Mouse (Mus musculus): ENCODE results near the gene Tnrc6b.
A peak's percentile ranks its signal among the peaks of the same experiment; 100 is the strongest.

Tnrc6b gene

GRCm38 (mm10) chr15:80710608-80711363 lies at the start of gene Tnrc6b:
Tnrc6b (plus strand) TSS chr15:80711313.
- DNase-seq = peak; percentile 98

GRCm38 (mm10) chr15:80664444-80664843 lies 46.7 kb upstream of the Tnrc6b start:
- no peak for DNase-seq

DNA sequence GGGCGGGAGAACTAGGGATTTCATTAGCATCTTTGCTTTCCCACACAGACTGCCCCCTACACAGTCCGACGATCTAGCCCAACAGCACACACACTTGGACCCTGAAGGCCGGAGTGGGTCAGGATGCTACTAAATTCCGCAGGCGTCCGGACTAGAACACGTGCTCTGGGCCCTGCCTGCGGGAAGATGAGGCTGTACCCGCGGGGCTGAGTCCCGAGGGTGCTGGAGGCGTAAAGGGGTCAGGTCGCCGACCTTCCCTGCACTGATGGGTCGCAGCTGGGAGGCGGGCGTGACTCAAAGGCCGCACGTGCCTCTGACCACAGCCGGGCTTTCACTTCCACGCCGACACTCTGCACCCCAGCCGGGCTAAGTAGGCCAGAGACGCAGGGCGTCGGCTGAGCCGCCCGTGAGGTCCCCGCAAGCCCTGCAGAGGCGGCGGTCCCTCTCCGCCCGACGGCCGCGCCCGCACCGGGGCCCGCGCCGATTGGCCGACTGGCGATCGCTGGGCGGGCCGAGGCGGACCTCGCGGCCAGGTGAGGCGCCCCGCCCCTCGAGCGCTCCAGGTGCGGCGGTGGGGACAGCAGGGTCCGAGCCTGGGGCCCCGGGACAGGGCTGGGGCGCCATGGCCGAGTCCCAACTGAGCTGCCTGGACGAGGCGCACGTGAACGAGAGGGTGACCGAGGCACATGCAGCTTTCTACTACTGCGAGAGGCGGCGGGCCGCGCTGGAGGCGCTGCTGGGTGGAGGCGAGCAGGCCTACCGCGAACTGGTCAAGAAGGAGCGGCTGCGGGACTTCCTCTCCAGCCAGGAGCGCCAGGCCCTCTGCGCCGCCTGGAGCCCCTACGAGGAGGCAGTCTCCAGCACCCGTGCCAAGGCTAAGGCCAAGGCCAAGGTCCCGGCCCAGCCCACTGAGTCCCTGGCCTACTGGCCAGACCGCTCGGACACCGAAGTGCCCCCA lies 39.5 kb upstream of the Tnrc6b start, which contains the start of gene Fam83f:
TSS of gene Fam83f (plus strand) at position 553 of the 958 bp plus-strand sequence.
- DNase-seq = peak; percentile 78

GRCm38 (mm10) chr15:80672810-80673209 lies 38.3 kb upstream of the Tnrc6b start:
- no peak for DNase-seq

DNA sequence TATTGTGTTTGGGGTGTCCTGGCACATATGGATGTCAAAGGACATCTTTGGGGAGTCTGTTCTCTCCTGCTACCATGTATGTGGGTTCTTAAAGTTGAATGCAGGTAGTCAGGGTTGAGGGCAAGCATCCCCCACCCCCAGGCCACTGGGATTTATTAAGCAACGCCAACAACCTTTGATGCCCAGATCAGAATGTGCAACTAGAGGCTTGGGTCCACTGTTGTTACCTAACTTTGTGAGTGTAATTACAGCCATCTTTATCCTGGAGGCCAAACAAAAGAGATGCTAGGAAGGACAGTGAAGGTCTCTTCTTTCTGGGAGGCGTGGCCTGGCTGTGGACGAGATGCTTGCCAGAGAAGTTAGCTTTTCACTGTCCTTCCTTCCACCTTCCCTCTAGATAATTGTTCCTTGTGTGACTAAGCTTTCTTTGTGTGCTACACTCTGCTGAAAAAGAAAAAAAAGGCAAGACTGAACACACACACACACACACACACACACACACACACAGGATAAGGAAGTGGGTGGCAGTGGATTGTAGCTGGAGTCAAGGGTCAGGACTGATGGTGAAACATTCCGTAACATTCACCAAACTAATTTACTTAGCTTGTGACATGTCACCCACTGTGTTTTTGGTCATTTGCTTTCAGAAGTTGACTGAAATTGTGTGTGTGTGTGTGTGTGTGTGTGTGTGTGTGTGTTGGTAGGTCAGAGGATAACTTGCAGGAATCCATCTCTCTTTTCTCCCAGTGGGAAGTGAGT lies 37.6 kb upstream of the Tnrc6b start:
- DNase-seq = no peak

- peak; percentile 5 for DNase-seq
Measured at GRCm38 (mm10) chr15:80674700-80675099, 36.4 kb upstream of the Tnrc6b start.

DNA sequence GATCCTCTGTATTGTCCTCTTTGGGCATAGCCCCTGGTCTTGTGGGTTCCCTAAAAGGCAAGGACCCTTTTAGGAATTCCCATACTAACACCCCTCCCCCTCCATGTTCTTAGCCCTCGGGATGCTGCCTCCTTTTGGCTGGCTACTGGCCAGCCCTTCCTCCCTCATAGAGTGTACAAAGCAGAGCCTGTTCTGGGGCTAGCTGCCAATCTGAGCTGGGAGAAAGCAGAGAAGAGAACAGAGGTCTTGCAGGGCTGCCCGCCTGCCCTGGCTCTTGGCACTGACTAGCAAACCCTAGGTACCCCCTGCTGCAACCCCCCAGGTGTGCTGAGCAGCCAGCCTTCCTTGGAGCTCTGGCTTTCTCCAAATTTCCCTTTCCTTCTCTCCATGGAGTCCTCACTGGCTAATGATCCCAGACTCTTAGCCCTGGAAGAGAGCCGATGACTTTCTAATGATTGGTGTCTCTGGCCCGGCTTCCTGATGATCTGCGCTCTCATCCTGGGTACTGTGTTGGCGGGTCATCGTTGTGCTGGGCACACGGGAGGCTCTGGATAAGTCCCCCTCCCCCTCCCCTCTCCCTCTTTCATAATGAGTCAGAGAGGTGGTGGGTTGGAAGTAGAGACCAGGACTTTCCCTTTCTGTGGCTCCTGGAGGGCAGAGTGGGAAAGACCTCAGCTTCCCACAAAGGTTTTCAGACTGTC lies 31.4 kb upstream of the Tnrc6b start:
- DNase-seq = peak; percentile 72

GRCm38 (mm10) chr15:80680347-80681030 lies 30.6 kb upstream of the Tnrc6b start:
- peak; percentile 65 for DNase-seq

DNA sequence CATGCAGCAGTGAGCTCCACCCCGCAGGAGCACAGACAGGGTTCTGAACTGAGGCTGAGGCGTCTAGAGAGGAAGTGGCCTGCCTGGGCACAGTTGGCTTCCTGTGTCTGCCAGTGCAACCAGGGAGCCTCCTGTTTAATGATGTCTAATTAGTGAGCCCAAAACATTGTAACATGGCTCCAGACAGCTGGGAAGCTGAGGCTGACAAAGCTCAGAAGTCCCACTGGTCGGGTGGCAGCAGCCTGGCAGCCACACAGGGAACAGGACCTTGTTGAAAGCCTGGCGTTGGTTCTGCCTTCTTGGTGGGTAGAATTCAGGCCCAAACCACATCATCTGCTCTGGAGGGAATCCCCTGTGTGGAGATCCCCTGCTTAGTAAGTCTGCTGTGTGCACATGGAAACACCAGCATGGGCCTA lies 29.6 kb upstream of the Tnrc6b start:
- no peak for DNase-seq

DNA sequence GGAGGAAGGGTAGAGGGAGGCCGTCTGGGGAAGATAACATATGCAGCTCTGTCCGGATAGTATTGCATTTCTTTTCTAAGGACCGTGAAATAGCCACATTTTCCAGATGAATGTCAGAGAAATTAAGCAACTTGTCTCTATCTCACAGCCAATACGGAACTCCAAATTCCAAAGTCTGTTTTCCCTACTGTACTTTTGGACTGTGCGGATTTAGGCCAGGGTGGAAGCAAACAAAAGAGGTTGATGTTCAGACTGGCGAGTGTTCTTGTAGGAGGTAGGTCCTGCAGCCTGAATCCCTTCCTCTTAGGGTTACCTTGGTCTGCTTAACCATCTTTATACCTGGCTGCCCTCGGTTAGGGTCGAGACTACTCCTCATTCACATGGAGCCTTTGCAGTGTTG lies 28.8 kb upstream of the Tnrc6b start:
- DNase-seq = peak; percentile 42

GRCm38 (mm10) chr15:80683151-80683550 lies 28.0 kb upstream of the Tnrc6b start:
- peak; percentile 22 for DNase-seq

DNA sequence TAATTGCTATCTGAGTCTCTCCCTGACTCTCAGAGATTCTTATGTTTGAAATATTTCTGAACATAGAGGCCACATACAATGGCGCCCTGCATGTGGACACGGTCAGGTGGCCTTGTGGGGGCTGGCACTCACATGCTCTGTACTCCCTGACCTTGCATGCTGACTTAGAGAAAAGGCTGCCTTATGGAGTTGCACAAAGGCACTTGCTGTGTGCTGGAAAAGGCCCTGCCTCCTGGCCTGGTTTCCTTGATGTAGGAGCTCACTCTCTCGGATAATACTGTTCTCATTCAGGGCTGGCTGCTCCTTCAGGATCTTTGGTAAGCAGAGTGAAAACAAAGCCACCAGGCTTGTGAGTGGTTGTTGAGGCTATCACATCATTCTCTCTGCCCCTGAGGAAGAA lies 27.1 kb upstream of the Tnrc6b start:
- peak; percentile 17 for DNase-seq

DNA sequence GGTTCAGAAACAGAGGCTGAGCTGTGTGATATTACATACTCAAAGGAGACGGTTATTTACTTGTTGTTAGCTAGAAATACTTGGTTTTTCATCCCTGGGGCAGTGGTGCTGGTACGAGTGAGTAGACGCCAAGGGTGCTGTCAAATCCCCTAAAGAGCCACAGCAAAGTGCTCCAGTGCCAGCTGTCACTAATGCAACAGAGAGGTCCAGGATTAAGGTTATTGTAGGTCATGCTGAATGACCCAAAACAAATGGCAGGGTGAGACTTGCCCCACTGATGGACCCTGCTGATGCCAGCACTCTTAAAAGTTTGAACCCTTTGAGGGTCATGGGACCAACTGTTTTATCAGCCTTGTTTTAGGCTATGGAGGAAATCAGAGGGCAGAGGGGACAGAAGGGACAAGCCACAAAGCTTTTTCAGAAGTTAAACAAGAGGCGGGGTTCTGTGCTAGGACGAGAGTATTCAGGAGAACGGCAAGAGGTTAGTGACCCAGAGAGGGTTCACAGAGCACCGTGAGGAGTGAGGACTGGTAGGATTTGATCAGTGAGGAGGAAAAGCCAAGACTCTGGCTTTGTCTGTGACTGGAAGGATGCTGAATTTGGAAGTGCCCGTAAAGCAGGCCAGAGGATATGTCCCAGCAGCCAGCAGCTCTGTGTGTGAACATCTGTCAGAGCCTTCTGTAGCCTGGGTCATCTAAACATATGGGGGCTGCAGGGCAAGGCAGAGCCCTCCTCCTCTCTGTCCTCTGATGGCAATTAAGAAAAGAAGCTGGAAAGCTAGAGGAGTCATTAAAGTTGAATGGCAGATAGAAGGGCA lies 26.1 kb upstream of the Tnrc6b start:
- DNase-seq = no peak

DNA sequence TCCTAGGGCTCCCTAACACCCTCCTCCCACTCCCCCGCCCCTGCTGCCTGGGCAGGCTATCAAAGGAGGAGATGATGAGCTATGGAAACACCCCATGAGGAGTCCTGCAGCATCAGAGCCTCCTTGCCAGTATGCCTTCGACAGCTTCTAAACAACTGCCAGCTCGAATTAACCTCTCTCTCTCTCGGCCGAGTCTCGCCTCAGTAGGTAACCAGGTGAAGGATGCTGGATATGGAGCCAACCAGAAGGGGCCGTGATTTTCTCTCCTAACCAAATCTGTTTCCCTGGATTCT lies 25.6 kb upstream of the Tnrc6b start:
- DNase-seq = no peak

DNA sequence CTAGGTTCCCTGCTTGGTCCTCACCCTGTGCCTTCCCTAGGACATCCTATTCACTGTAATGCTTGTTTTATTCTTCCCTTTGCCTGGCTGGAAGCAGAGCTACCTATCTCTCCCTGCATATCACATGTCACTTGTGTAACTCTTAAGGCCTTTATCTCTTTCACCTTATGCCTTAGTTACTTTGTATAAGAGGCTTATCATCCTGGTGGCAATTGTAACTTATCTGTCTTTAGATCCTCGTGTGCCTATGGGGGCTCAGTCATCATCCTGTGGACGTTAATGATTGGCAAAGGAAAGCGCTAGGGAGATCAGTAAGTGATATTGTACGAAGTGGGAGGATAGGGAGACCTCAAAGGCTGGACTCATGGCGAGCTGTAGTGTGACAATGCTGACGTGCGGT lies 22.6 kb upstream of the Tnrc6b start:
- no peak for DNase-seq

DNA sequence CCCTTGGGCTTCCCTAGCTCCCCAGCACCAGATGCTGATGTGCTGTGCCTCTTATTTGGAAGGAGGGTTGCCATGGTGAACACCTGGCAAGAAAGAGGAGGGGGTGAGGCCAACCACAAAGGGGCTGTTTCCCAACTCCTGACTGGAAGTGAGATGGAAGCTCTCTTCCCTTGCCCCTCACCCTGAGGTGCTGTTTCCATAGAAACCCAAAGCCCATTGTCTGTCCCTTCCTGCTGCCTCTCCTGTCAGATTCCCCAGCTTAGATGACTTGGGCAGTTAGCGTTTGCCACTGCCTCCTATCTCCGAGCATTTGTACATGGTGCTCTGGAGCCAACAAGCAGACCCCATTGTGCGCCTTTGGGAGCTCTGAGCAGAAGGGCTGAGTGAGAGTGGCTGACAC lies 17.6 kb upstream of the Tnrc6b start:
- DNase-seq = no peak

- peak; percentile 68 for DNase-seq
Measured at GRCm38 (mm10) chr15:80694125-80694910, 16.8 kb upstream of the Tnrc6b start.

DNA sequence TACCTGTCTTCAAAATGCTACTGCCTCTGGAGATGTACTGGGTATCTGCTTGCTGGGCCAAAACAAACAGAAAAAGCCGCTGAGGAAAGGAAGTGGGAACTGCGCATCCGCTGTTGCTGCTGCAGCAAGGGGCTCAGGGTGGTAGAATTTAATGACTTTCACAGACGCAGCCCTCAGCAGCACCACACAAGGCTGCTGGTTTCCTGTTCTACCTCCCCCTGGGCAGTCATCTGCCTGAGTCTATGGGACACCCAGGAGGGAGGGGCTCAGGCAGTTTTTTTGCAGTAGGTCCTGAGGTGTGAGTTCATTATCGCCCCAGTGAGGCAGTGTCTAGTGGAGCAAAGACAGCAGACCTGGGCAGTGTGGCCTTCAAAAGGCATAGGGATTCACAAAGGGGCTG lies 13.5 kb upstream of the Tnrc6b start:
- no peak for DNase-seq

DNA sequence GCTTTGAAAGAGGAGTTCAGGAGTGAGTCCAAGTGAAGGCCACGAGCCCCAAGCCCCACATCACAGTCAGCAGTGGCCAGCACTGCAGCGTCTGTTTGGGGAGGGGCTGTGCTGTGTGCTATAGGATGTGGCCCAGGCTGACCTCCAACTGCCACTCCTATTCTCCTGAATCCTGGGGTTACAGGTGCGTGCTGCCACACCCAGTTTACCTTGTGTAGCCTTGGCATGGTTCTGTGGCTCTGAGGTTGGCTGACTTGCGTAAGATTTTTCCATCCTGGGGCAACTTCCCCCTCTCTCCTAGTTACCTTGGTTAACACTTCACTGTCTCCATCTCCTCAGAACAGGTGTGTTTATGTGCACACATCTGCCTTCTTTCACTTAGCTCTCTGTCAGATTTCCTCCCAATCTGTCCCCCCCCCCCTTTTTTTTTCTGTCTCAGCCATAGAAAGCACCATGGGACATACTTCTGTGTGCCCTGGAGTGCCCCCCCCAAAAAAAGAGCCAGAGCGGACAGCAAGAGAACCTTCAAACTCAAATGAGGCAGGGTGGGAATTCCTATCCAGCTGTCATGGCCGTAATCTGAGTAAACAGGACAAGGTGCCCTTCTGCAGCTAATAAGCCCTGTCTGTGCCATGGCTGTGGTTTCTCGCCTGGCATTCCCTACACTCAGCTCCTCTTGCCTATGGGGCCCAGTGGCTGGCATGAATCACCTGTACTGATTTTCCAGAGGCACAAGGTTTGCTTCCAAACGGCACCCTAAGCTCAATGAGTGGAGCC lies 9.4 kb upstream of the Tnrc6b start:
- DNase-seq = no peak

Measured in kidney, adult 18-20 months (tissue).